In the genomic region with DNA sequence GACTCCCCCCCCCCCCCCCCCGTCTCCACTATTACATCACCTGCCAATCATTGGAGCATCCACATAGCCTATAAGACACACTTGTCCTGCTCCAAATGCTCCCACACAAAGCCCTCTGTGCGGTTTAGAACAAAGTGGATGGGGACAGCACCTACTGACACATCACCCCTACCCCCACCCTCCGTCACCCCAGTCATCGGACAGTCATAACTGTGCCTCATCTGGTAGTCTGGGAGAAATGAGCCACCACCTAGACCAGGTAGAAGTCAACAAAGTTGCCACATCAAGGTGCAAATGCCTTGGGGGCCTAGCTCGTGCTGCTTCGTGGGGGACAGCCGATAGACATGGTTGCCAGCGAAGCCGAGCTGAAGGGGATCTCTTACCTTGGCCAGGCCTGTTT, we compare ENCODE assay signal across 20 mouse cellular contexts.
"Had no signal": no experiment of that assay in that cellular context is flagged by ENCODE, and none has a peak within 500 bp of the region (broad histone marks: within the 10 kb centered on the region; RNA-seq: fewer than 3 reads in every experiment).

No protein-coding gene starts in this region.

- H3K9ac ChIP-seq: kidney, embryonic 15.5 days; limb, embryonic 12.5 days; limb, embryonic 15.5 days; liver, embryonic 14.5 days; liver, postnatal 0 days; lung, embryonic 14.5 days; neural tube, embryonic 13.5 days had no signal

- ATAC-seq: liver, postnatal 0 days; lung, postnatal 0 days had no signal

- H3K4me2 ChIP-seq: kidney, embryonic 15.5 days; limb, embryonic 12.5 days; limb, embryonic 15.5 days; liver, embryonic 11.5 days; lung, embryonic 14.5 days; neural tube, embryonic 13.5 days had no signal

- H3K4me1 ChIP-seq: kidney, embryonic 15.5 days; limb, embryonic 15.5 days had no signal

- H3K27ac ChIP-seq: kidney, embryonic 15.5 days; limb, embryonic 12.5 days; limb, embryonic 15.5 days; liver, embryonic 14.5 days; macrophage; neural tube, embryonic 13.5 days; stomach, postnatal 0 days had no signal

- H3K4me3 ChIP-seq: kidney, embryonic 15.5 days; limb, embryonic 12.5 days; limb, embryonic 15.5 days; myocyte; neural tube, embryonic 13.5 days had no signal

- DNase-seq: kidney, adult 8-10 months; kidney, postnatal 10 days; kidney, postnatal 36 days; left cerebral cortex, postnatal 4 days; liver, postnatal 0 days; lung, embryonic 14.5 days; midbrain, embryonic 14.5 days; thymus, adult 2 months; thymus, postnatal 14 days; thymus, postnatal 4 days had no signal

- H3K9me3 ChIP-seq: kidney, embryonic 15.5 days; limb, embryonic 12.5 days; limb, embryonic 15.5 days; neural tube, embryonic 13.5 days had no signal

- H3K27me3 ChIP-seq: kidney, embryonic 15.5 days; limb, embryonic 12.5 days; limb, embryonic 15.5 days; neural tube, embryonic 13.5 days had no signal

- H3K36me3 ChIP-seq: kidney, embryonic 15.5 days; limb, embryonic 12.5 days; limb, embryonic 15.5 days; neural tube, embryonic 13.5 days had no signal
